Mouse (Mus musculus) CD4-positive helper T cell, adult 2 months (primary cell): ENCODE measurements around the gene Snrk.
A peak's percentile ranks its signal among the peaks of the same experiment; 100 is the strongest.

ENCODE experiments used
- DNase-seq: peaks from one replicate; pipeline ENCODE4 v3.0.0-alpha.2; 2012; ENCODE audit warnings: low read depth, missing footprints, low spot score

The Snrk gene

GRCm38 (mm10) chr9:122117112-122117616, at the start of gene Snrk:
Snrk (plus strand) TSS chr9:122117266.
- DNase-seq, result peak; percentile 89

GRCm38 (mm10) chr9:122067654-122068053, 49.4 kb upstream of the Snrk start:
- no peak for DNase-seq

- no peak for DNase-seq
These were observed 47.4 kb upstream of the Snrk start for GRCm38 (mm10) chr9:122069560-122070174.

- DNase-seq, result no peak
These were observed 43.1 kb upstream of the Snrk start for GRCm38 (mm10) chr9:122073980-122074379.

GRCm38 (mm10) chr9:122074575-122074974, 42.5 kb upstream of the Snrk start:
- DNase-seq, result no peak

GRCm38 (mm10) chr9:122078456-122078855, 38.6 kb upstream of the Snrk start:
- no peak for DNase-seq

- DNase-seq, result no peak
These were observed 33.4 kb upstream of the Snrk start for GRCm38 (mm10) chr9:122083698-122084097.

GRCm38 (mm10) chr9:122084175-122084574, 32.9 kb upstream of the Snrk start:
- no peak for DNase-seq

GRCm38 (mm10) chr9:122084636-122085035, 32.4 kb upstream of the Snrk start:
- no peak for DNase-seq

GRCm38 (mm10) chr9:122085055-122085454, 32.0 kb upstream of the Snrk start:
- peak; percentile 9 for DNase-seq

- DNase-seq, result no peak
These were observed 31.4 kb upstream of the Snrk start for GRCm38 (mm10) chr9:122085550-122086205.

- no peak for DNase-seq
These were observed 30.0 kb upstream of the Snrk start for GRCm38 (mm10) chr9:122087086-122087485.

GRCm38 (mm10) chr9:122091171-122091570, 25.9 kb upstream of the Snrk start:
- no peak for DNase-seq

GRCm38 (mm10) chr9:122091782-122092228, 25.3 kb upstream of the Snrk start:
- no peak for DNase-seq

- DNase-seq, result no peak
These were observed 22.9 kb upstream of the Snrk start for GRCm38 (mm10) chr9:122094171-122094570.

GRCm38 (mm10) chr9:122096822-122097511, 20.1 kb upstream of the Snrk start:
- no peak for DNase-seq

- DNase-seq, result no peak
These were observed 19.5 kb upstream of the Snrk start for GRCm38 (mm10) chr9:122097535-122097934.

GRCm38 (mm10) chr9:122100584-122101127, 16.4 kb upstream of the Snrk start:
- DNase-seq, result no peak

GRCm38 (mm10) chr9:122101196-122101595, 15.9 kb upstream of the Snrk start:
- no peak for DNase-seq

- DNase-seq, result no peak
These were observed 13.3 kb upstream of the Snrk start for GRCm38 (mm10) chr9:122103550-122104284.

- no peak for DNase-seq
These were observed 12.7 kb upstream of the Snrk start for GRCm38 (mm10) chr9:122104285-122104829.
